Mouse (Mus musculus): ENCODE measurements around the gene Gm28635.
"Not testable (repeated sequence)": the region's sequence is repeated elsewhere in the genome, so short reads cannot be mapped to it uniquely, and the experiment has no call there.

Gene Gm28635

DNA sequence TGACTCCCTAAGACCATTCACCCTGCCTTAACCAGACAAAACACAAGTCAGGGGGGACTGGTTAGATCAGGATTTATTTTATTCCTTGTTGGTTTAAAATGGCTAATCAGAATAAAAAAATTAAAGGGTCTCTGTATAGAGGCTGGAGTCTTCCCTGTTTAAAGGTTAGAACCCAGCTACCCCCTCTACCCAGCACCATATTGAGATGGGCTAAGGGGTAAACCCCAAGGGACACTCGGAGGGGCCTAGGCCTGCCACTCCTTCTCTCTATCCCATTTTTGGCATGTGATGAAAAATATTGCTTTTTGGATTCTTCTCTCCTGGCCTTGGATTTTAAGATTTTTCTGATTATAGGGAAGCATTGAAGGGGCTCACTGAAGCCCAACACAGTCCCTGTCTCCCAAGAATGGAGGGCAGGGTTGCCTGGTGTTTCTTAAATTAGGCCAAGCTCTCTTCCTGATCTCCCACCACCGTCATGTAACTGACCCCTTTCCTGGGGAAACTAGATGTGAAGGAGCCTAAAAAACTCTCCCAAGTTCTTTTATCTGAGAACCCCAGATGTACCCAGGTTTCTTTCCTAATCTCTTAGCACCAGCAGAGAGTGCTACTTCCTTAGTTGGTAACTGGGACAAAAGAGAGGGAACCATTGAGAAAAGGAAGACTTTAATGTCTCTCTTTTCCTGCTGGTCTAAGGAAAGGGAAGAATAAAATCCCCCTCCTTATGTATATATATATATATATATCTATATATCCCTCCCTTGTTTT is 10.4 kb upstream of the Gm28635 start:
- no peak for DNase-seq

GRCm38 (mm10) chr2:84682605-84683183 is 4.9 kb upstream of the Gm28635 start:
- no peak for DNase-seq

DNA sequence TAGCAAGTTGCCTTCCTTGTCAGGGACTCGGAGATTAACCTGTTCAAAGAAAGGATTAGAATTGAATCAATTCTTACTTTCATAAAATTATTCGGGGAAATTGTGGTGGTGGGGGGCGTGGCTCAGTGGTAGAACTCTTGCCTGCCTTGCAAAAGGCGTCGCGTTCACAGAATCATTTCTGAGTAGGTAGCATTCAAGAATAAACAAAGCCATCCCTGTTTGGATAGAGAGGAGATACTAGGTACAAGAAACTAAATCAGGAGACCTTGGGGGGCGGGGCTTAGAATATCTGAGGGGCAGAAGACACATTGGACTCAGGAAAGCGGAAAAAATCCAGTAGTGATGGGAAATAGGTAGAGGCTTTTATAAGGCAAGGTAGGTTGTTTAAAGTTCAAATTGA is 1.2 kb upstream of the Gm28635 start, which contains the start of gene Tmx2:
Gene Tmx2 (minus strand): TSS at position 125 of the 400 bp plus-strand sequence.
- no peak for DNase-seq

DNA sequence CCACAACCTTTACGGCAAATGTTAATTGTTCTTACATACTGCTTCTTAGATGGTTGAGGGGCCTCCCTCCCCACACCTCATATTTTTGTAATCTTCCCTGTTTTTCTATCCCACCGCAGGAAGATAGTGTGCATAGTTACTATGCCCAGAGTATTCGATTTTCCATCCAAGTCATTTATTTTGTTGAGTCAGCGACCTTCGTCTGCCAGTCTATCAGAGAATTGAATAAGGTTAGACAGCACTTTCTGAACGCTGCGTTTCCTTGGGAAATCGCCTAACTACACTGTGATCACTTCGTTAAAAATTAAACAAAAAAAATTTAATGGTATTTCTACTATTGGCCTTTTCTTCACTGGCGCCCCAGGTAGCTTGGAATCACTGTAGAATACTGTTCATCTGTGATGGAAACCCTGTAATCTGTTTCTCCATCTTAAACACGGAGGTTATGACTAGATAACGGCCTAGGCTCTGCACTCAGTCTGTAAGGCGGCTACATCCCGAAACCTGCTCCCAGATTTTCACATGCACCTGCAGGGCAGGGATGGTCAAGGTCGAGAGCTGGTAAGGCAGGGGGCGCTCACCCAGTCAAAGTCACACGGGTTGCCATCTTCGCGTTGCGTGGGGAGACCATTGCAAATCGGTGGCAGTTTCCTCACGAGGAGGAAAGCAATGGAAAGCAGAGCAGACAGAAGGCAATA is 422 bp downstream of the Gm28635 start:
- DNase-seq = no peak

- DNase-seq = not testable (repeated sequence)
Measured at GRCm38 (mm10) chr2:84671535-84671934, 6.3 kb downstream of the Gm28635 start.

- DNase-seq = peak; percentile 61 to 75
Measured at GRCm38 (mm10) chr2:84670569-84670933, 7.3 kb downstream of the Gm28635 start, which contains the start of gene Selenoh. Selenoh (minus strand) TSS chr2:84670770.

- DNase-seq = no peak
Measured at GRCm38 (mm10) chr2:84669828-84670568, 7.8 kb downstream of the Gm28635 start.

DNA sequence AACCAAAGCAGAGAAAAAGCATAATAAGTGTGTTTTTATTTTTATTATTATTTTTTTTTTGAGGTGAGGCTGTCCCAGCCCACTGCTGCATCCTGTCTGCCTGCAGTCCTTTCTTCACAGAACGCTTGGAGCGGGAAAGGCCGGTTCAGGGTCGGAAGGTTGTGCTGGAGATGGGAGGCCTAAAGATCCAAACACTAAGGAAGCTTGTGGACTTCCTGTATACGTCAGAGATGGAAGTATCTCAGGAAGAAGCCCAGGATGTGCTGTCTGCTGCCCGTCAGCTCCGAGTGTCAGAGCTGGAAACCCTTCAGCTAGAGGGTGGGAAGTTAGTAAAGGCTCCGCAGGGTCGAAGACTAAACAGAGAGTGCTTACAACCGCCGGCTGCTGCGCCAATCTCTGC is 11.8 kb downstream of the Gm28635 start:
- DNase-seq = peak; percentile 20 to 31

DNA sequence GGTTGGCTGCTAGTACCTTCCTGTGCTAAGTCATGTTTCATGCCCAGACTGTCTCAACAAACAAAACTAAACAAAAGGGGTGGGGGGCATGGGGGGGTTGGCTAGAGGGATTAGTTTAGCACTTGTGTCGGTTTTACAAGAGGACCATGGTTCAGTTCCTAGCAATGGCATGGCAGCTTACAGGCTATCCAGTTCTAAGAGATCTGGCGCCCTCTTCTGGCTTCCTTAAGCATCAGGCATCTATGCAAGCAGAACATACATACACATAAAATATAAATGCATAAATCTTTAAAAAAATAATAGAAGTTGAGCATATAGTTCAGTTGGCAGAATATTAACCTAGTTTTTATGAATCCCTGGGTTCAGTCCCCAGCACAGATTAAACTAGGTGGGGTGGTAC is 15.0 kb downstream of the Gm28635 start:
- peak in 1 of 2 experiments; percentile 54 for DNase-seq

- peak; percentile 65 to 78 for DNase-seq
Measured at GRCm38 (mm10) chr2:84660253-84660652, 17.6 kb downstream of the Gm28635 start.

DNA sequence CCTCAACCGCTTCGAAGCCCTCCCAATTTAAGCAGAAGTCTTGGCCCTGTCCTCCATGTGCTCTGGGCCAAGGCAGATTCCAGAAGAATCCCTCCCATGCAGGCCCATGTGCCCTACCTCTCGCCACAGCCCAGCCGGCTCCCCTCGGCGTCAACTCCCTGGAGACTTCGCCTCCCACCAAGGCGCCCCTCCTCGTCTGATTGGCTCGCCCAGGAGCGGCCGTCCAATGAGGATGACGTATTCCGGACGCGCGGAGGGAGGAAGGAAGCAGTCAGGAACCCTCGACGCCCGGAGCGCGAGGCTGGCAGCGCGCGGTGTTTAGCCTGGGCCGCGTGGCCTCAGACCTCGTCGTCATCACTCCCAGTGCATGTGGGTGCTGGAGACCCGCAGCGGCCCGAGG is 19.0 kb downstream of the Gm28635 start, which contains the start of gene Btbd18:
Gene Btbd18 (plus strand): TSS at position 274 of the 400 bp plus-strand sequence.
- no peak for DNase-seq

DNA sequence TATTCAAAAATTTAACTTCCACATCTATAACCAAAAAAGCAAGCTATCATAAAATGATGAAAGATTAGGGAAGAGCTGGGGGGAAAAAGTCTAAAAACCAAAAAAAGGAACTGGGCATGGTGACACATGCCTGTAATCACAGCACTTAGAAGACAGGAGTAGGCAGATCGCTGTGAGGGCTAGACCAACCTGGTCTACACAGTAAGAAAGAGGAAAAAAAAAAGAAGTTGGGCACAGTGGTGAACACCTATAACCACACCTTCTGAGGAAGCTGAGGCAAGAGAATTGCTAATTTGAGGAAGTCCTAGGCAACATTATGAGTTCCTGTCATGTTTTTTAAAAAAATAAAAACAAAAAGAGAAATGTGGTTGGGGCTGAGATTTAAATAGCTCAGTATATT is 22.0 kb downstream of the Gm28635 start:
- DNase-seq = no peak

- no peak for DNase-seq
Measured at GRCm38 (mm10) chr2:84653354-84653753, 24.5 kb downstream of the Gm28635 start.

DNA sequence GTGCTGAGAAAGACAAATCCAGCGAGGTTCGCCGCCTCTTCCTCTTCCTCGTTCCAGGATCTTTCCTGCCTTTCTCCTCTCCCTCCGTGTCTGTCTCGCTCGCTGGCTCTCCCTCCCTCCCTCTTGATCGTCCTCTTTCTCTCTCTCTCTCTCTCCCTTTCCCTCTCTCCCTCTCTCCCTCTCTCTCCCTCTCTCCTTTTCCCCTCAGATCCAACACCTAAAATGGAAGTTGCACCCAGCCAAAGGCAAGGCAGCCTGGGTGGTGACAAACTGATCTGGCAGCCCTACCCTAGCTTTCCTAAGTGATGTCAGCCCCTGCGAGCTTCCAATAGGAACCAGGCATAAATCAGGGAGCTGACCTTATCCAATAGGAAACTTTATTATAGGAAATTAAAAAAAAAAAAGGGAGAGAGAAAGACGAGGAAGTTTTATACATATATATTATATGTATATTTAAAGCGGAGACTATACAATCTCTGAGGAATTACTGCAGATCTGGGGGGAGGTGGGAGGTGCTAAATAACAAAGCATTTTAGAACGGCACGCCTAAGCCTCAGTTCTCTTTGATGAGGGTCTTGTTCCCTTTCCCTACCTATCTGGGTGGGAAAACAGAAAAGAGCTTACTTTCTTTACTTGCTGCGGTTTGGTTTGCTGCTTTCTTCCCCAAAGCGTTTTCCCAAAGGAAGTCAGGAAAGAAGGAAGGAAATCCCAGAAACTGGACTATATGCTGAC is 27.2 kb downstream of the Gm28635 start, which contains the start of gene Ctnnd1:
Gene Ctnnd1 (minus strand): TSS at position 302 of the 732 bp plus-strand sequence.
- peak; percentile 89 to 93 for DNase-seq

- DNase-seq = no peak
Measured at GRCm38 (mm10) chr2:84649674-84650073, 28.2 kb downstream of the Gm28635 start.

DNA sequence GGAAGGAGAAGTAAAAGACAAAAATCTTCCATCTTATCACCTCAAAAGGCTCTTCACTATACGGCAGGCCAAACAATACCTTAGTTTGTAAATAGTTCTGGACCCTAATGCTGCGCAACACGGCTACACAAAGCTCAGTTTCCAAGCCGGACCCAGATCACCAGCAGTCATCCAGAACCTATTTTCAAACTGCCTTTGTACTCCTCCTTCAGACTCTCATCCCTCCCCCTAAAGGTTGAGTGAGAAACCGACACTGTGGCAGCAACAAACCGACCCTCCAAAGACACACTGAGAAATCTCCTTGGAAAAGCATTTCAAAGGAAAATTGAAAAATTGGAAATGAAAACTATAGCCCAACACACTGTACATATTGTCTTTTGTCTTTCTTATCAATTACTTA is 29.5 kb downstream of the Gm28635 start:
- no peak for DNase-seq

GRCm38 (mm10) chr2:84647051-84647568 is 30.7 kb downstream of the Gm28635 start:
- no peak for DNase-seq

DNA sequence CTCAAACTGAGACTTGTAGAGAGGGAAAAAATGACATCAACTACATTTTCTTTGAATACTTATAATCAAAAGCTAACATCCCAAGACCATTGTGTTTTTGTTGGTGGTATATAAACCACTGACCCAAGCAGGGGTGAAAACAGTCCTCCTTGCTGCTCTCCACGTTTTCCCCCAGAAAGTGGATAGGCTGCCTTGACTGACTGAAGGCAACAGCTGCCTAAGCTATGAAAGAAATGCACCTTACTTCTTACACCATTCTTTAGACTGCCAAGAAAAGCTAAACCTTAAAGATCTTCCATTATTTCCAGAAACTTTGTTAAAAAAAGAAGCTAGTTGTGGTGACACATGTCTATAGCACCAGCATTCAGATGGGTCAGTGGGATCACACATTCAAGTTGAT is 31.7 kb downstream of the Gm28635 start:
- no peak for DNase-seq

- no peak for DNase-seq
Measured at GRCm38 (mm10) chr2:84640833-84641232, 37.0 kb downstream of the Gm28635 start.

DNA sequence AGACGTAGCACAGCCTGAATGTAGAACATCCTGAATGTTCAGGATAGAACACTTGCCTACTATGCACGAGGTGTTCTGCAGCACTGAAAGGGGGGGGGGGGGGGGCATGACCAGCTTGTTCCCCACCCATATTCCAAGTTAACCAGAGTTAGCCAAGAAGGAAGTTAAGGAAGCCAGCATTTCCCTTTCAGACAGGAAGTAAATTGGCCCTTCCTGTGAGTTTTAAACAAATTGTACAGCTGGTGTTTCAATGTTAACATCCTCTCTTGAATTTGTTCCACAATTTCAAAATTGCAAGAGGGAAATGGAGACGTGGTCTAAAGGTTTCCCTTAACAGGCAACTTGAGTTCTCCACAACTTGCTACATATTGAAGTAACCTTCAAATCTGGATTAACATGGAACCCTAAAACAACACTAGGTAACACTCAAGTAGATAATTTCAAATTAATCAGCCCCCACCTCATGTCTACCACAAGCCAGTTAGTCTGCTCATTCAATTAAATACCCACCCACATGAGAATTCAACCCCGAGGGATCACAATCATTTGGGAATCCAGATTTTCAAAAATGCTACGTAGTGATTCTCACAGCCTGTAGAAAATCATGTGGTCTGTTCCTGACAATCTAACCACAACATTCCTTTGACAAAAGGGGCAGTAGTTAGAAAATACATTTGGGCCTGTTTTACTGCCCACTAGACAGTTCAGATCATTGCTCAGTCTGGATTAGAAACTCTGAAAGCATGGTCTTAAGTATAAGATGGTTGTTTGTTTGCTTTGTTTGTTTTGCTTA is 39.2 kb downstream of the Gm28635 start:
- DNase-seq = peak in 1 of 2 experiments; percentile 35
